Mouse (Mus musculus) midbrain, embryonic 12.5 days (tissue): ENCODE results near the gene Asb9. TPM values are rescaled to one million over a fixed set of nuclear protein-coding genes. Genes with fewer than 3 reads are reported as not detected.

Experiments
- polyA plus RNA-seq: library from polyadenylated mRNA; unstranded; fragments of >200 nt; fragmentation: Nextera tagmentation; extraction: Ambion mirVana; gene quantifications from 2 replicates; pipeline ENCODE4 v1.2.1, GENCODE M21; 2016

Asb9 gene
- polyA plus RNA-seq, 1 experiment from 2014 or later: 0.73 TPM

Other genes starting within 250 kb of the Asb9 start
- 0.54 and 0.96 TPM in 2 replicates for gene Bmx, start 248.1 kb upstream of the Asb9 start, polyA plus RNA-seq
- 4.7 and 6.2 TPM in 2 replicates for gene Pir, start 237.0 kb upstream of the Asb9 start, polyA plus RNA-seq
- gene Vegfd, start 132.9 kb upstream of the Asb9 start, polyA plus RNA-seq: 0.51 and 0.90 TPM in 2 replicates
- 12.4 and 13.7 TPM in 2 replicates for gene Piga, start 86.5 kb upstream of the Asb9 start, polyA plus RNA-seq
- not detected in 2 replicates for gene Asb11, start 69.3 kb upstream of the Asb9 start, polyA plus RNA-seq